Mouse (Mus musculus) hematopoietic stem cell, adult 5-6 weeks (primary cell): Measurements from ENCODE around the gene Olfr1255. TPM values are rescaled to one million over a fixed set of nuclear protein-coding genes. Genes with fewer than 3 reads are reported as not detected.

Experiments
- ATAC-seq, 2 experiments: fragments of 125-278 bp in 1 of 2; replicated peaks in 1 of 2; 2 replicates each; pipeline ENCODE4 v1.8.0; 2016 to 2017; ENCODE audit warnings: inconsistent platforms in 2 of 2, mild to moderate bottlenecking in 2 of 2, moderate number of reproducible peaks in 2 of 2, low read depth in 1 of 2, moderate TSS enrichment in 1 of 2; ENCODE audit not compliant: low FRiP score in 2 of 2, poor library complexity in 2 of 2, severe bottlenecking in 2 of 2, insufficient read depth in 1 of 2, low TSS enrichment in 1 of 2
- total RNA-seq: library from RNA; stranded (forward); fragments of 172-1452, 232-1000 nt; gene quantifications from 2 replicates; pipeline ENCODE4 v1.2.3, GENCODE M21; 2017

The Olfr1255 gene
- not detected in 2 replicates for total RNA-seq

DNA sequence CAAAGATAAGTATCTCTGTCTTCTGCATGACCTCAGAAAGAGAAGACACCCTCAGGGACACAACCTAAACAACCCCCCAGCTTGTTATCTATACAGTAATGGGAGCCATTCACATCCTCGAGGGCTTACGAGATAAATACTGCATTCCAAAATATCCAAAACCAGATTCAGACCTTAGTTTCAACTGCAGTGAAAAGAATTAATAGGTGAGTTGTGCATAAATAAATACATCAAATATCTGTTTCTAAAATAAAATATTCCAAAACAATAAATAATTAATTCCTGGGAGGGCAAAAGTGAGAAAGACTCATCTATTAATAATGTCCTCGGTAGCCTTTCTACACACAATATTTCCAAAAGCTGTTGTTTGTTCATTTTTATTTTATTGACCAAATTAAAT, at the start of gene Olfr1255:
TSS of gene Olfr1255 (plus strand) at position 301 of the 400 bp plus-strand sequence.
- ATAC-seq: no peak

DNA sequence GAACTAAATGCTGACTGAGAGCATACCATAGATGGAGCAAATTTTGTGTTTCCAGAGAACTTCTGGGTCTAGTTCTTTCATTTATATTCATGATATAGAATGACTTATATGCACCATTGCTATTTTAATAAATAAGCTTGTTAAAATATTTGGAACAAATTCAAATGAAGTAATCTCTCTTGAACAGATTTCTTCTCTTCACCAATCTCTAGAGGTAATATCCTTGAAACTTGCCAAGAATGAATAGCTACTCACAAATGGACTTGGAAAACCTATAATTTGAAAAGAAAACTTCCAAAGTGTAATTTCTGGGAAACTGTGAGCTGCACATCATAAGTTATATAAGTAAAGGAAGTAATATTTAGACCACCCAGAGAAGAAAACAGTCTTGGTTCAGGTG, 18.3 kb upstream of the Olfr1255 start, which contains the start of gene Olfr1254:
TSS of gene Olfr1254 (minus strand) at position 101 of the 400 bp plus-strand sequence.
- no peak for ATAC-seq

DNA sequence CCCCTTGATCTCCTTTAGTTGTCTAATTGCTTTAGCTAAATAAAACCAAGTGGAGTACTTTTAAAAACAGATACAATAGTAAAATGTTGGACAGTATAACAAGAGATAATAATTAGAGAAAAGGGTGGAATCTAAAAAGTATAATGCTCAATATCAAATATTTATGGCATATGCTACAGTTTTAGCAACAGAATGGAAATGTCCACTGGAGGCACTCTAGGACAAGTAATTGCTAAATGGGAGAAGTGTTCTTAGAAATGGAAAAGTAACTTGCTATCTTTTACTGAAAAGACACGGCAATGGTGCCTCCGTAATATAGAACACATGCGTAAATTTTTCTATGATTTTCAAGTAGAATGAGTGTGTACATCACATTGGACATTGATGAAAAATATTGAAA, 12.3 kb upstream of the Olfr1255 start:
- ATAC-seq: no peak

DNA sequence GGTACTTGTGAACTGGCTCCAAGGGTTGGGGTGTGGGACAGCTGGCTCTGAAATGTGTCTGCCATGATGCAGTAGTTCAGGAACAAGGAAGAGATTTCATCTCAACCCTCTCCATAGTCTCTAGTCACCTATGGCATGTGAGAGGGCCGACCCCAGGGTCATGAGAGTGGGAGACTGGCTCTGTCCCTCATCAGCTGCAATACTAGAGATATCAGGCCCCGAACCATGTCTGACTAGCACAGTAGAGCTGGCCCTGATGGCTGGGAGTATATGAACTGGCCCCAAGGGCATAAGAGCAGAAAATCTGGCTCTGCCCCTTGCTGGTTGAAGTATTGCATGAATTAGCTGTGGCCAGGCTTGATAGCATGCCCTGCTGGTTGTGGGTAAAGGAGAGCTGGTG, 1.1 kb upstream of the Olfr1255 start:
- ATAC-seq: no peak

DNA sequence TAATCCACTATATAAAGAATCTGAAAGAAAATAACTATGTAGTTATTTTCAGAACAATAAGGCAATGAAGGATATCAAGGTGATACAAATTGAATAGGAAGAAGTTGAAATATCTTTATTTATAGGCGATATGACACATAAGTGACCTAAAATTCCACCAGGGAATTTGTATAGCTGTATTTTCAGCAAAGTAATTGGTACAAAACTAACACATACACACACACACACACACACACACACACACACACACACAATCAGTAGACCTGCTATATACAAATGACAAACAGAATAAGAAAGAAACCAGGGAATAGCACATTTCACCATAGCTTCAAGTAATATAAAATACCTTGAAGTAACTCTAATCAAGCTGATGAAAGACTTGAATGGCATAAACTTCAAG, 8.4 kb downstream of the Olfr1255 start:
- no peak for ATAC-seq

DNA sequence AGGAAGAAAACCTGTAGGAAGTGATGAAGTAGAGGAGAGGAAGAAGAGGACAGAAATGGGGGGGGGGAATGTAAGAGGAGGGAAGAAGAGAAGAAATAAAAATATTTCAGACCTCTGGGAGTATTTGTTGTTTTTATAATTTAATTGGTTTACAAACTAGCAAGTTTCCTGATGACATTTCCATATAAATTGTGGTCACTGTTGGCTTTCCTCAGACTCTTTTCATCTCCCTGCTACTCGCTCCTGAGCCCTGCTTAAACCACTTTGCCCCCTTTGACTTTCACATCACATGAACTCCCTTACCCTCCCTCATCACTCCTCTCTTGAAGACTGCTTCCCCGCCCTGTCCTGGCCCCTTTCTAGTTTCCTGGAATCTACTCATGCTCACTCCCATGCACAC, 29.6 kb downstream of the Olfr1255 start, which contains the start of gene Olfr1256:
TSS of gene Olfr1256 (minus strand) at position 101 of the 400 bp plus-strand sequence.
- ATAC-seq: no peak

DNA sequence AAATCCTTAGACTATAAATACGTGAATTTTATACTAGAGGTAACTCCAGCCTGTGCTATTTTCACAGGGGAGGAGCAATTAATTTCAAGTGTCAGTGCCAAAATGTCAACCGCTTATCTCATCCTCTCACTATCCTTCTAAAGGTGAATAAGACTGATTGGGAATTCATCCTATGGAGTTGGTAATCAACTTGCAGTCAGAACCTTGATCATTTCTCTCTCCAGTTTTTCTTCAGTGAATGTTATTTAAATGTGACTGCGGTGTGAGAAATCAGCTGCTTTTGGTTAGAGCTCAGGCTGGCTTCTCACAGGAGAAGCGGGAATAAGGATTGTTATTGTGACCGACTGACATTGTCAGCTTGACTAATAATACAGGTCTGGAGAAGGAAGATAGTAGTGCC, 36.3 kb downstream of the Olfr1255 start, which contains the start of gene Olfr48:
TSS of gene Olfr48 (minus strand) at position 101 of the 400 bp plus-strand sequence.
- ATAC-seq: no peak

DNA sequence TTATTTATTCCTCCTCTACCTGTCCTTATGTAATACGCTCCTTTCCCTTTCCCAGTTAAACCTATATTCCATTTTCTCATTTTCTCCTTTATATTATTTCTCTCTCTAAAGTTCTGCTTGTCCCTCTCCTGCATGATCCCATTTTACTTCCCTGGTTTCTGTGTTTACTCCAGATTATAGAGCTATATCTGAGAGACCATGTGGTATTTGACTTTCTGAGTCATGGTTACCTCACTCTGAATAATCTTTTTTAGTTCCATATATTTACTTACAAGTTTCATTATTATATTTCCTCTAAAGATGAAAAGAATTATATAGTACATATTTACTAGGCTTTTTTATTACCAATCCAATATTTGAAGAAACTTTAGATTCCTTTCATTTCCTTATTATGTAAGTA, 37.4 kb downstream of the Olfr1255 start:
- no peak for ATAC-seq

Other genes with a start within 250 kb of the Olfr1255 start
- gene Olfr1245, start 233.6 kb upstream of the Olfr1255 start, total RNA-seq: not detected in 2 replicates
- not detected in 2 replicates for gene Olfr1246, start 218.9 kb upstream of the Olfr1255 start, total RNA-seq
- not detected in 2 replicates for gene Olfr1247, start 197.9 kb upstream of the Olfr1255 start, total RNA-seq
- gene Olfr1248, start 193.8 kb upstream of the Olfr1255 start, total RNA-seq: not detected in 2 replicates
- gene Olfr1249, start 177.1 kb upstream of the Olfr1255 start, total RNA-seq: not detected in 2 replicates
- gene Olfr1250, start 150.6 kb upstream of the Olfr1255 start, total RNA-seq: not detected in 2 replicates
- not detected in 2 replicates for gene Olfr1251, start 140.1 kb upstream of the Olfr1255 start, total RNA-seq
- gene Olfr1252, start 87.0 kb upstream of the Olfr1255 start, total RNA-seq: not detected in 2 replicates
- gene Olfr1253, start 55.0 kb upstream of the Olfr1255 start, total RNA-seq: not detected in 2 replicates
- gene Olfr1254, start 18.4 kb upstream of the Olfr1255 start, total RNA-seq: not detected in 2 replicates
- gene Olfr1256, start 29.5 kb downstream of the Olfr1255 start, total RNA-seq: 0.06 TPM in 1 of 2 replicates, not detected in the other
- gene Olfr48, start 36.2 kb downstream of the Olfr1255 start, total RNA-seq: not detected in 2 replicates
- not detected in 2 replicates for gene Olfr1257, start 66.4 kb downstream of the Olfr1255 start, total RNA-seq
- not detected in 2 replicates for gene Olfr1258, start 115.3 kb downstream of the Olfr1255 start, total RNA-seq
- gene Olfr1259, start 136.6 kb downstream of the Olfr1255 start, total RNA-seq: not detected in 2 replicates
- not detected in 2 replicates for gene Olfr1260, start 162.3 kb downstream of the Olfr1255 start, total RNA-seq
- not detected in 2 replicates for gene Olfr1261, start 179.2 kb downstream of the Olfr1255 start, total RNA-seq
- gene Olfr1262, start 188.1 kb downstream of the Olfr1255 start, total RNA-seq: not detected in 2 replicates
- gene Olfr1263, start 200.1 kb downstream of the Olfr1255 start, total RNA-seq: not detected in 2 replicates
- gene Olfr1264, start 213.5 kb downstream of the Olfr1255 start, total RNA-seq: not detected in 2 replicates
- gene Olfr1265, start 223.3 kb downstream of the Olfr1255 start, total RNA-seq: not detected in 2 replicates